Mouse (Mus musculus): ENCODE data around the gene Mov10l1.

The Mov10l1 gene

DNA sequence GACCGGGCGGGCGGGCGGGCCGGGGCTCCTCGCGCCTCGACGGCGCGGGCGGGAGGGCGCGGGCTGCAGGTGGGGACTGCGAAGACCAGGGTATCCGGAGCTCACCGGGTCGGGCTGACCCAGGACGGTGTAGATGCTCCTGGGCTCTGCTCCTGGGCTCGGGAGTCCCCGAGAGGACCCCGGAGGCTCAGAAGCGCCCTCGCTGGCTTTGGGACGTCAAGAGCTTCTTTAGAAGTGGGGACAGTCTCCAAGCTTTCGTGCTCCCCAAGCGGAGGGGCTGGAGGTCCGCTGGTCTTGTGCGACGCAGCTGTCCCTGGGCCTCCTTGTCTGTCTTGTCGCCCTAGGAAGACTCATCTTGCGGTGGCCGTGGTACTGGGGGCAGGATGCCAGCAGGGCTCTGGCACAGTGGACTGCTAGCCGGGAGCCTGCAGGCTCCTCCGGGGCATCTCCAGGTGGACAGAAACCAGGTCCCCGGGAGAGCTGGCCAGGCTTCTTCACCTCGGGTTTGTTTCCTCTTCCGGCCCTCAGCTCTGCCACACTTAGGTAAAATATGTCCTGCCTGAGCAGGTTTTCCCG, 93.5 kb downstream of the Mov10l1 start:
- DNase-seq, result peak; percentile 48

- no peak for DNase-seq
These were observed 95.6 kb downstream of the Mov10l1 start for GRCm38 (mm10) chr15:89078208-89078836.

GRCm38 (mm10) chr15:89083906-89084305, 101.2 kb downstream of the Mov10l1 start:
- DNase-seq, result no peak

GRCm38 (mm10) chr15:89084826-89085225, 102.1 kb downstream of the Mov10l1 start:
- no peak for DNase-seq

- DNase-seq, result peak; percentile 91
These were observed 106.0 kb downstream of the Mov10l1 start, which contains the start of gene Selenoo for GRCm38 (mm10) chr15:89088607-89089247. Gene Selenoo, plus strand, starts transcription at chr15:89089084.

GRCm38 (mm10) chr15:89089248-89090051, 106.7 kb downstream of the Mov10l1 start:
- peak; percentile 45 for DNase-seq

GRCm38 (mm10) chr15:89090662-89091061, 108.0 kb downstream of the Mov10l1 start:
- no peak for DNase-seq

- DNase-seq, result no peak
These were observed 109.5 kb downstream of the Mov10l1 start for GRCm38 (mm10) chr15:89092181-89092580.

DNA sequence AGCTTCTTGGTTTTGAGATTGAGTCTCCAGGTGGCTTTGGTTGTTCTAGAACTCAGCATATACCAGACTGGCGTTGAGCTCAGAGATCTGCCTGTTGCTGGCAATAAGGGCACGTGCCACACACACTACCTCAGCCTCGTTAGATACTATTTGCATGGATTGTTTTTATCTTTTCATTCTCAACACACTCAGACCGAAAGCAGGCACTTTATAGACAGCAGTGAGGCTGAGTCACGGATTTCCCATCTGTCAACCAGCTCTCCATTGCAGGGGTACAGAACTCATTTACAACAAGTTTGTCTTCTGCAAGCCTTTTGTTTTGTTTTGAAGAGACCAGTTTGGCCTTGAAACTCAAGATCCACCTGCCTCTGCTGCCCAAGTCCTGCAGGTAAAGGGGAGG, 114.7 kb downstream of the Mov10l1 start:
- no peak for DNase-seq

GRCm38 (mm10) chr15:89098616-89099015, 115.9 kb downstream of the Mov10l1 start:
- DNase-seq, result no peak

GRCm38 (mm10) chr15:89100823-89101222, 118.1 kb downstream of the Mov10l1 start:
- no peak for DNase-seq

DNA sequence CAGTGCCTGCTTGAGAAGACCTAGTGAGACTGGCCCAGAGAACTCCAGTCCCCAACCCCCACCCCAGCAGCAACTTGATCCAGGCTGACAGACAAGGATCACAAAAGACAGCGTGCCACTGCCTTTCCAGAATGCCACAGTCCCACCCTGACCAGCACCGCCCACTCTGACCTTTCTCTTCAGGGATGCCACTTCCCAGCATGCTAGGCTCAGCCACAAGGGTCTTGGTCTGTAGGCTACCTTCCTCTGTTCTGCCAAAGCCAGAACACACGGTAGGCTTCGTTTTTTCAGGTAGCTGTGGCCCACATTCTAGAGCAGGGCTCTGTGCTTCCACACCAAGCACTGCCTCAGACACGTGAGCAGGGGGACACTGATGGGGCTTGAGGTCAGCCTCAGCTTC, 119.9 kb downstream of the Mov10l1 start:
- DNase-seq, result no peak

DNA sequence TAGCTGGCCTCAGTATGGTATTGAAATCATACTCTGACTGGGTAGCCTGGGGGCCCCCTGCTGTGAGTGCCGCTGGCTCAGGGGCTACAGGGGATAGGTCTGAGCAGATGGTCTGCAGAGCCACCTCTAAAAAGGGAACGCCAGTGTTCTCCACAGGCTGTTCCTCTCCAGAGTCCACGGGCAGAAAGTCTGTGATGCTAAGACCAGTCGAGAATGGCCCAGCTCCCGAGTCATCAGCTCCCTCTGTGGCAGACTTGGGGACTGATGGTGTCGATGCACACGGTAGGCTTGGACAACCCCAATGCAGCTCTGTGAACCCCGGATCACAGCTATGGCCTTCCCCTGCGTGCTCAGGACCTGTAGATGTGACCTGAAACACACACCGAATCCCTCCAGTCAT, 121.2 kb downstream of the Mov10l1 start:
- DNase-seq, result no peak

DNA sequence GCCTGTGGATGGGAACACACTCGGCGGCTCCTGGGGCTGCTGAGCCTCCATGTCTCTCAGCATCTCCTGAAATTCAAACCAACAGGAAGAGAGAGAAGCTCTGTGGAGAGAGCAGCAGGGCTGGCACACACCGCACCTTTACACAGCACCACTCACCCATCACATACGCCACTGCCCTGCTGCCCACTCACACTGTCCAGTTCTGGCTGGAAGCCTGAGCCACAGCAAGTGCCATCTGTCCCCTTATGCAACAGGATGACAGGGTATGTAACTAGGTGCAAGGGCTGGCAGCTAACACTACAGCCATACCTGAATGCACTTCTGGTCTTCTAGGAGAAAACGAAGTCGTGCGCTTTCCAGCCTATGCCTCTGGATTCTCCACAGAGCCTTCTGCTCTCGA, 121.7 kb downstream of the Mov10l1 start:
- DNase-seq, result no peak
